Mouse (Mus musculus): ENCODE data around the gene Nipa1. TPM values are rescaled to one million over a fixed set of nuclear protein-coding genes. Genes with fewer than 3 reads are reported as not detected.
"Not testable (repeated sequence)": the region's sequence is repeated elsewhere in the genome, so short reads cannot be mapped to it uniquely, and the experiment has no call there.

The Nipa1 gene
- total RNA-seq (2022), result 1 to 10 TPM; 7.4 to 9.0 (median 7.8) TPM

DNA sequence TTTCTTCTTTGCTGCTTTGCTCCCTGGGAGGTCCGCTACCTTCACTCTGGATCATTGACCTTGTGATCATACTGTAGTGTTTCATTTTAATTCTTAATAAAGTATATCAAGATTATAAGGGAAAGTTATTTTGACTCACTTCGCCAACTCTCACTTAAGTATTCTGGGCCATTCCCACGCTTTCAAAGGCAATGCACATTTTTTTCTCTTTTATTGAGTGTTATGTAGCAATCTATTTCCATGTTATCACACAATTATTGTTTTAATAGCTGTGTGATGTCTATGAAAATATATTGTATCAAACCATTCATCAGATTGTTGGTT lies at the start of gene Nipa1:
Gene Nipa1 (minus strand): TSS at position 25 of the 324 bp plus-strand sequence.
- DNase-seq (ENCODE audit: low spot score), result no peak

DNA sequence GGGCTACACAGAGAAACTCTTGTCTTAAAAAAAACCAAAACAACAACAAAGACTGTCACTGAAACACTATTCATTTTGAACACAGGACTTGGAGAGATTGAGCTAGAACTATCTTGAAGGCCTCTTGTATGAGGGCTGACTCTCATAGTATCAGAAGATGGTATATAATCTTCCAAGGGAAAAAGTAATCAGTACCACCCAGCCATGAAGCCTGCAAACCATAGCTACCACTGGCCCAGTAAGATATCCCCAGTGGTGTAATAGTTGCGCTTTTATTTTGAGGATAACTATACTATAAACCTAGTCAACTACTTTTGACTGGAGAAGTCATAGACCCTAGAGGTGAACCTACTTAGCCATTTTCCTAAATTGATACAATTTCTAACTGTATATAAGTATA lies 46.9 kb upstream of the Nipa1 start:
- DNase-seq (ENCODE audit: low spot score), result no peak

DNA sequence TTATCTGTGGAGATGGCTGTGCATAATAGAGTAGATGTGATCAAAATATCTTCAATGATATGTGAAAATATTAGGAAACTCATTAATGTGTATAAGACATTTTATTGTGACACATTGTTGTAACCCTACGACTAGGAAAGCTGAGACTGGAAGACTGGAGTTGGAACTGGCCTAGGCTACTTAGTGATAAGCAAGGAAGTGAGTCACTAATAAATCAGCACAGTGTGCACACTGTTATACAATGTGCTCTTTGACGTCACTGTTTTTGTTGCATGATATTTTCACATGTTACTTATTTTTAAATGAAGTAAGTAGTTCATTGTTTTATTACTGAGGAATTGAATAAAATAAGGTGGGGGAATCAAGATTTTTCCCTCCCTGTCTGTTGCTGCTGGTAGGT lies 46.4 kb upstream of the Nipa1 start:
- peak; percentile 43 for DNase-seq (ENCODE audit: low spot score)

DNA sequence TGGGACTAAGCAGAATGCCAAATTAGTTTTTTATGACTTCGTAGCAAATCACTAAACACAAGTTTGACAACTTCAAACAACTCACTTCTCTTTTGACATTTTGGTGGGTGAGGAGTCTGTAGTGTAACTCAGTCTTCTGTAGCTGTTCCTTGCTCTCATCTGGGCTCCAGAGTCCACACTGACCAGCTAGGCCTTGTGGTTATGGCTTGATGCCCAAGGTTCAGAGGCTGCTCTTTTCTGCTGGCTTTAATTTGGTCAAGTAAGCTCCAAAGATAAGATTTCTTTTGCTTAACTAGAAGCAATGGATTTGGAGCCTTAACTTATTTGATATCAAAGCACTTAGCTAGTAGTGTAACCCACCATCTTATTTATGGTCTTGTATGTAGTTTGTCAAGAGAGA lies 45.1 kb upstream of the Nipa1 start:
- peak; percentile 33 for DNase-seq (ENCODE audit: low spot score)

DNA sequence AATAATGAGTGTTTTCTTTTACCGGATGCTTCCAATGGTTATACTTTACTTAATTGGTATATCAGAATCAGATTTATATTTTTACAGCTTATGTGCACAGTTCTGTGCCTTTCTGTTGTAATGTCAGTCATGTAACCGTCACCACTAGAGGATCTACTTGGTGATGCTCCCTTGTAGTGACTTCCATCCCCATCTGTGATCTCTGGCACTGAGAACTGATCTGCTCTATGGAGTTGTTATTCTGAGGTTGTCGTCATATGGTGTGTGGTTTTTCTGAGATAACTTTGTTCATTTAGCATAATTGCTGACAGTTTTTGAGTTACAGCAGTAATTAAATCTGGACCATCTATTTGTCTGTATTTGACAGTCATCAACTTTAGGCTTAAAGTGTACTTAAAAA lies 35.6 kb upstream of the Nipa1 start:
- no peak for DNase-seq (ENCODE audit: low spot score)

DNA sequence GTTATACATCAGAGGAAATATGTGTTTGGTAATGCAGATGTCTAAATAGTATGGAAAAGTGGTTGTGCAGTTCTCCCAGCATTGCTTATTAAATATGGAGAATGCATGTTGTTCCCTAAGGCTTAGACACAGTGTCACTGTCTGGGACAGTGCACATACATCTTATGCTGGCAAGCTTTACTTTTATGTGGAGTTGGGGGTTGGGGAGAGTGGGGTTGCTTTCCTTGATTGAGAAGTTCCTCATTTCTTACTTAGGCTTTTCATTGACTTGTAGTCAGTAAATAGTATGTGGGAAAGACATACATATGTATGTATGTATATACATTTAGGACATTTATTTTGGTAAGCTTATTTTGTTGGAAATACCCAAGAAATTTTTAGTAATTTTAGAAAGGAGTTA lies 33.2 kb upstream of the Nipa1 start:
- no peak for DNase-seq (ENCODE audit: low spot score)

DNA sequence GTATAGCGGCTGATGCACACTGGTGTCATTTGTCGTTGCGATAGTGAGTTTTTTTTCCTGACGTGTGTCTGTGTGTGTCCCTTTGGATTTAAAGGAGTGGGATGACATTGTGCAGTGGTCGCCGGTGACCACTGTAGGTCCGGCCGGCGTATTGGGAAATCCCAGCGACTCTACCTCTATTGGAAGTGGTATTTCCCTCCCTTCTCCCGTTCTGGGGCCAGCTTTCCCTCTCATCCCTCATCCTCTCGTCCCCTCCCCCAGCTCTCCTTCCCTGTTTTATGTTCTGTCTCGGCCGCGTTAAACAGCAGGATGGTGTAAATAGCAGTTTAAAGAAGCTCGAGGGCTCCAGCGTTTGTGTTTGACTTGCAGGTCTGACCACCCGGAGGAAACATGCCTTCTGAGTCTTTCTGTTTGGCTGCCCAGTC lies 30.7 kb upstream of the Nipa1 start:
- DNase-seq (ENCODE audit: low spot score), result no peak

DNA sequence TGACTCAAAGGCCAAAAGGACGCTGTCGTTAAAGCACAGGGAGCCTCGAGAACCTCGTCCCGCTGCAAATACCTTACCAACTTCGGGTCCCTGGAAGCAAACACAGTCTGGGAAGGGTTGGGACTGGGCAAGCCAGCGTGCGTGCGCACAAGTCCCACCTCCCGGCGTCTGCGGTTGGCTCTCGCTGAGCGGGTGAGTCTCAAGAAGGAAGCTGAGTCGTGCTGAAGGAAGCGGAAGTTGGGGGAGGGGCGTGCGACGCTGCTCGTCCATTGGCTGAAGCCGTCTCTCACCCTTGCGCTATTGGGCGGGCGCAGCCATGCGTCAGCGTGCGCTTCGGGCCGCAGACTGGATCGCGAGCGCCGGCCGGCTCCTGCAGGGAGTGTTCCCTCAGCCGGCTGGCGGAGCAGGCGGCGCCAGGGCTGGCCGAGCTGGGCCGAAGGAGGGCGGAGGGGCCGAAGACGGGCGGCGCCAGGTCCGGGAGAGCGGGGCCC lies 30.1 kb upstream of the Nipa1 start, which contains the start of gene Herc2:
Gene Herc2 (plus strand): TSS at position 366 of the 491 bp plus-strand sequence.
- DNase-seq (ENCODE audit: low spot score), result peak; percentile 99

DNA sequence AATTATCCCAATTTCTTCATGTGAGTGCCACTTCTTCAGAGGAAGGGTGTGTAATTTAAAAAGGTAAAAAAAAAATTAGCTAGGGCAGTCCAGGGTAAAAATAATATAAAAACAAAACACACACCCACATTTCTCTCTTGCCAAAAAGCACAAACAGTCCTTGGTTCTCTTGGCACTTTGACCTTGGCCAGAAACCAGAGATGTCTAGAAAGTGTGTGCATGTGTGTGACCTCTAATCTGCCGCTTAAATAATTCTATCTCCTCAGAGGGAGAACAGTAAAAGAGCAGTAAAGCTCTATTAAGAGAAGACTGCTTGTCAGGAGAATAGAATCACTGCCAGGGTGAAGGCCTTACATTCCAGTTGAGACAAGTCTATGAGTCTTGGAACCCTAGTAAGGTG lies 27.4 kb upstream of the Nipa1 start:
- DNase-seq (ENCODE audit: low spot score), result no peak

DNA sequence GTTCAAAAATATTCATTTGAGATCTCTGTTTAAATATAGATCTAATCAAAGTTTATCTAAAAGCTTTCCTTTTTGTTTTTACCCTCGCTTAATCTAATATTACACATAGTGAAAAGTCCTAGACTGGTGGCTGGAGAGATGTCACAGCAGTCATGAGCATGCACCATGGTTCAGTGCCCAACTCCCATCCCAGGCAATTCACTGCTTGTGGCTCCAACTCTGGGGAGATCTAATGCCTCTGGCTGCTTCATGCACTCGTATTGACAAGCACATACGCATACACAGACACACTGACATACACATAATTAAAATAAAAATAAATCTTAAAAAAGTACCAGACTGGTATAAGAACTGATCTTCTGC lies 24.5 kb upstream of the Nipa1 start:
- DNase-seq (ENCODE audit: low spot score), result no peak

DNA sequence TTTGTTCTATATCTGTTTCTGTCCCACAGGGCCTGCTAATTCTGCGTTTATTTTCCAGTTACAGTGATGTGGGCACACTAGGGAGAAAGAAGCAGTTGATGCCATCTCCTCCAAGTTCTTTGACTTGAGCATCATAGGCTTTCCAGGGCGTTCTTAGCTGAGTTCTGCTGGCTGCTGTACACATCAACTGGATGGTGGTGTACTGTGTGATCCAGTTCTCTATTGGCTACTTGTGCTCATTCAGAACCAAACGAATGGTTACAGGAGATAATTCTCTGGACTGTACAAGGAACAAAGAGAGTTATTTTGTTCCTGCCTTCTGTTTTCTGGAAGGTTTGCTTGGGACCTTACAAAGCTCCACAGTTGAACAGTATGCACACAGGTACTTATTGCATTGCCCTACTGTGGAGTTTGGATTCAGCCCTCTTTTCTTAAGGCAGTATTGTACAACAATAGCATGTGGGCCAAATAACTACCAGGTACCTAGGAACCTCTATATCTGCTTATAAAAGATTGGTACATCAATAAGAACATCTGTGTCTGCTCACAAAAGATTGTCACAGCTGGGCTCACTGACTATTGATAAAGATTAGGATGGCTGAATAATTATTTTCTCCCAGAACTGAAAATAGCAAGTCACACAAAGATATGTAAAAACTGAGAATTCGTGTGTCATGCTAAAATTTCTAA lies 24.0 kb upstream of the Nipa1 start:
- DNase-seq (ENCODE audit: low spot score), result no peak

DNA sequence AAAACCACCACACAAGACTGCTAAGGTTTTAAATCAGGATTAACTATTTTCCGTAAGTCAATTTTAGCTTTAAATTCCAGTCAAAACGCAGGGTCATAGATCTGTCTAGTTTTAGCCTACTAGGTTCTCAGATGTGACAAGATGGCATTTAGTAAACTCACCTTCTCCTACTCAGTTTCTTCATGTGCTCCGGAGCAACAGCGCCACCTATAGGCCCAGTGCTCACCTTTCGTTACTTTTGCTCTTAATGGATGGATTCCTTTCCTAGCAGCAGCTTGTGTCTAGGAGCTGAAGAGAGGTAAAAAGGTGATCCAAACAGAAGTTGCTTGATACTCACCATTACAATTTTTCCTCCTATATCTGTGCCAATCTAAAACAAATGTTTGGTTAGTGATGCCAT lies 22.6 kb upstream of the Nipa1 start:
- DNase-seq (ENCODE audit: low spot score), result peak; percentile 61

DNA sequence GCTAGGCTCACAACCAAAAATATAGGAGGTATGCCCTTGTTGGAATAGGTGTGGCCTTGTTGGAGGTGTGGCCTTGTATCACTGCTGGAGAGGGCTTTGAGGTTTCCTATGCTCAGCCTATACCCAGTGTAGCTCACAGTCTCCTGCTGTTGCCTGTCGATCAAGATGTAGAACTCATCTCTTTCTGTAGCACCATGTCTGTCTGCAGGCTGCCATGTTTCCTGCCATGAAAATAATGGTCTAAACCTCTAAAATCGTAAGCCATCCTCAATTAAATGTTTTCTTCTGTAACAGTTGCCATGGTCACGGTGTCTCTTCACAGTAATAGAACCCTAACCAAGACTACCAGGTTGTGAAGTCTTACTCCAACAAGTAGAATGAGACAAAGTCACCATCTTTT lies 3.8 kb upstream of the Nipa1 start:
- no peak for DNase-seq (ENCODE audit: low spot score)

DNA sequence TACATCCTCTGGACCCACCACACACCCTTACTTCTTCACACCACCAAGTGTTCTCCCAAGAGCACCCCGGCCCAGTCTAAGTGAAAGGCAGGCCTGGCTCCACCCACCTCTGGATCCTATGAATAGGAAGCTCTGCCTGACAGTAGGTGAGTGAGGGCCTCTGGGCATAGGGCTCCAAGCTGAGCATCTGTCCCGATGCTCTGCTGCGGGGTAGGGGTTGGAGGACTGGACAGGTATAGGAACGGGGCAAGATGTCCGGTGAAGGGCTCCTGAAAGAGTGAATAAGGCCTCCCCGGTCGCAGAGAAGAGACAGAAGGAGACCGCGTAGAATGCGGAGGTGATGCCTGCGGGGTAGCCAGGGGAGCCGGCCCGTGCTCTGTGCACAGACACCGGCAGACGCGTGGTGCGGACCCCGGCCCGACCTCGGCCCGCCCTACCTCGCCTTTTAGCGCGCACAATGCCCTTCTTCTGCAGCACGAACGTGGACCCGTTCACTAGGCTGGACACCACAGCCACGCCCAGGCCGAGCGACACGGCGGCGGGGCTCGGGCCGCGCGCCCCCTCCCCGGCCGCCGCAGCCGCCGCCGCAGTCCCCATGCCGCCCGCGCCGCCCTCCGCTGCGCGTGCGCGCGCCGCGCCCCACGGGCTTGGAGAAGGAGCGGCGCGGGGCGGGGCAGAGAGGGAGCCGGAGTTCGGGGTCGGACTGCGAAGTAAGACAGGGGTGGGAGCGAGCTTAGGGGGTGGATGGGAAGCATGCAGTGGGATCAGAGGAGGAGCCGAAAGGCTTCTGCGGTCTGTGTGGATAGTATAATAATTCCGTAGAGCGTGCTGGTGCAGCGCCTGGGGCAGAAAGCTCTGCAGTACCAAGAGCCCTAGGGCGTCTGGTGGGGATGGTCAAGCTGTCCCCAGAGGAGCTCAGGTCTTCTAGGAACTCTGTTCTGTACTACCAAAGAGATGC lies 503 bp downstream of the Nipa1 start:
- DNase-seq (ENCODE audit: low spot score), result peak; percentile 47

DNA sequence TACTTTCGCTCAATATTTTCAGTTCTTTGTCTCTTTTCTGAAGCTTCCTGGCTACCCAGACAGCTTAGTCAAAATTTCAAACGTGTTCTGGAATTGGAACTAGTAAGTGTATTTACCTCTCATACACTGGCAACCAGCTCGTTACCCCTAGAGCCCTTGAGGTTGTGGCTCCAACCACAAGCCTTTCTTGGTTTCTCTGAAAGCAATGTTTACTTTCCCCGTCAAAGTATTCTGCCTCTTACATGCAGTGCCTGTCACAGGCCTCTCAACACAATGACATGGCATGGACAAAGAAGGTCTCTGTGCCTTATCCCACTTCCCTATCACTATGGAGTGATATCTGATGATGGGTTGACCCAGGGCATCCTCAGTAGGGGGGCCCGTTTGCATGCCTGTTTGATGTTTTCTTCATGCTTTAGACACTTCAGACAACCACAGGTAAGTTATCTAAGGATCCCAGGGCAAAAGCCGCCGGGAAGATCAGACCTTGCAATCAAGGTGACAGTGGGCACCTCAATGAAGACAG lies 1.2 kb downstream of the Nipa1 start:
- no peak for DNase-seq (ENCODE audit: low spot score)

DNA sequence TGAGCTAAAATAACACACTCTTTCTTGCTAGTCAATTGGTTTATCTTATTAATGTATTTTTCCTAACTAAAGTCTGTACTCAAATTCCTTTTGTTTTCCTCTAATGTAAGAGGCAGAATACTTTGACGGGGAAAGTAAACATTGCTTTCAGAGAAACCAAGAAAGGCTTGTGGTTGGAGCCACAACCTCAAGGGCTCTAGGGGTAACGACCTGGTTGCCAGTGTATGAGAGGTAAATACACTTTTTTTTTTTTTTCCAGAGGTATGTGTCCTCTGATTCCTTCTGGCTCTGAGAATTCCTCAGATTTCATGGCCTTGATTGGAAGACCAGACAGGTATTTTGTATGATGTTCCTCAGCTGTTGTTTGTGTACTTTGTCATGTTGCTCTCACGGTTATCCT lies 2.0 kb downstream of the Nipa1 start:
- DNase-seq (ENCODE audit: low spot score), result no peak

DNA sequence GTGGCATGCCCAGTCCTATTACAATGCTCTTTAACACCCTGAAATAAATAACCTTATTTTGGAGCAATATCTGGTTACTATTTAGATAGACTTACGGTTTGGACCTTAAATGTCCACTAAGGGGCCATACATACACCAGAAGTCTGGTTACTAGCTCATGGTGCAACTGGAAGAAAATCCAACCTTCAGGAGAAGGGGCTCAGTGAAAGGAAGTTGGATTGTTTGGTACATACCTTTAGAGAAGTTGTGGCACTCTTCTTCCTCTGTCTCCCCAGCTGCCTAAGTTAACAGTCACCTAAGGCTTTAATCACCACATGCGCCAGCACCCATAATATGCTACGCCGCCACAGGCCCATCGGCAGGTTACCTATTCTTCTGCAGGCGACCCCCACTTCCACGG lies 3.9 kb downstream of the Nipa1 start:
- DNase-seq (ENCODE audit: low spot score), result no peak

DNA sequence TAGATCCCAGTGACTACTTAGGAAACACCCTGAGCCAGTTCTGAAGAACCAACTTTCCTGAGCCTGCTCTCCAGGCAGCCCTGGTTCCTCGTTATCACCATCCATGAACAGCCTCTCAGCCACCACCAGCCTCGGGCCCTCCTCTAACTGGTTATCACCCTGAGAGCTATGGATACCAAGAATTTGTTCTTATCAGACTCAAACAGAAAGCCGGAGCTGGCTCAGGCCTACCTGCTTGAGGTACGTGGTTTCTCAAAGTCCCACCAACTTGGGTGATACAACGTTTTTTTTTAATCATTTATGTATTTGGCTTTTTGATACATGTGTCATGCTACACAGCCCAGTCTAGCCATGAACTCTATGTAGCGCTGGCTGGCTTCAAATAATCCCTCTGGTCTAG lies 4.6 kb downstream of the Nipa1 start:
- DNase-seq (ENCODE audit: low spot score), result no peak

DNA sequence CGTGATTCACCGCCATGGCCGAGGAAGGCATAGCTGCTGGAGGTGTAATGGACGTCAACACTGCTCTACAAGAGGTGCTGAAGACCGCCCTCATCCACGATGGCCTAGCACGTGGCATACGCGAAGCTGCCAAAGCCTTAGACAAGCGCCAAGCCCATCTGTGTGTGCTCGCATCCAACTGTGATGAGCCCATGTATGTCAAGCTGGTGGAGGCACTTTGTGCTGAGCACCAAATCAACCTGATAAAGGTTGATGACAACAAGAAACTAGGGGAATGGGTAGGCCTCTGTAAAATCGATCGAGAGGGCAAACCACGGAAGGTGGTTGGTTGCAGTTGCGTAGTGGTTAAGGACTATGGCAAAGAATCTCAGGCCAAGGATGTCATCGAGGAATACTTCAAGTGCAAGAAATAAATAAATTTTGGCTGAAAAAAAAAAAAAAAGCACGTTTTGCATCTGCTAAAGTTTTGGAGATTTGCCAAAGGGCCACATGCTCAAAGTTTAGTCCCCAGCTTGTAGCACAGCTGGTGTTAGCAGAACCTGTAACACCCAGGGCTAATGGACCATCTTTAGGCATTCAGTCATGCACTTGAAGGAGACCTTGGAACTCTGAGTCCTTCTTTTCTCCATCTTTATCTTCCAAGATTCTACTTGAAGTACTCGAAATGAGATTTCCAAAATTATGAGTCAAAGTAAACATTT lies 5.6 kb downstream of the Nipa1 start:
- DNase-seq (ENCODE audit: low spot score), result not testable (repeated sequence)

DNA sequence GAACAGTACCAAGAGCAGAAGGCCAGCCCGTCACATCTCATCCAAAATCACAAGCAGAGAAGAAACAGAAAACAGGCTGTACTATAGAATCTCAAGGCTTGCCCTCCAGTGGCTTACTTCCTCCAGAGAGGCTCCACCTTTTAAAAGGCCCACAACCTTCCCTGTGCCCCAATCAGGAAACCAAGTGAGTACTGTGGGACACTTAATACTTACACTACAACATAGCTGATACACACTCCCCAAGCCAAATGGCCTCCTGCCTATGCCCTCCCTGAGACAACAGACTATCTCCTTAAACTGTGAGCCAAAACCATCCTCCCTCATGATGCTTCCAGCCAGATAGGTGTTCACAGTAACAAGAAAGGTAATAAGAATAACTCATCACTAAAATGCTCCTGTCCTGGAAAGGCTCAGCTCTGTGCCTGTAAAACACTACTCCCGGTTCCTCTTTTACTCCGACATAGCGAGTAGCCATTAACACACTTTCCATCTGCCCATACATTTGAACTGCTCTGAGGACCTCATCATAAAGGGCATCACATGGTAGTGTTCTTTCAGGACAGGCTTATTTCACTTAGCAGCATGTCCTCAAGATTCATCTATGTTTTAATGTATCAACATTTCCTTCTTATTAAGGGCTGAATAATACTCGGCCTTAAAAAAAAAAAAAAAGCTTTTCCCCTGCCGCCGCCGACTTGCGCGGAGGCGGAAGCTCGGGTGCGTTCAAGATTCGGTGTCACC lies 6.3 kb downstream of the Nipa1 start:
- DNase-seq (ENCODE audit: low spot score), result no peak

DNA sequence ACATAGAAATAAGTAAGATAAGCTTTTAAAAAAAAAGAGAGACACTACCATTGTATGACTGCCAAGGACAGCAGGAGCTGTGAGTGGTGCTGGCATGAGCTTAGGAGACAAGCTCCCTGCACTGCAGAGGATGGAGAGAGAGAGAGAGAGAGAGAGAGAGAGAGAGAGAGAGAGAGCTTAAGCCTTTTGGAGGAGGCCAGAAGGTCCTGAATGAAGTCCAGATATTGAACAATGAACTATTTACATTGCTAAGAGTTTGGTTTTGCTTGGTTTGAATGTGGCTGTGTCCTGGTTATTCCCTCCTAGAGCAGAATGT lies 8.8 kb downstream of the Nipa1 start:
- DNase-seq (ENCODE audit: low spot score), result no peak

Measured in heart, adult 8-10 months (tissue).